Mouse (Mus musculus): ENCODE results near the gene Plod1.

Gene Plod1

DNA sequence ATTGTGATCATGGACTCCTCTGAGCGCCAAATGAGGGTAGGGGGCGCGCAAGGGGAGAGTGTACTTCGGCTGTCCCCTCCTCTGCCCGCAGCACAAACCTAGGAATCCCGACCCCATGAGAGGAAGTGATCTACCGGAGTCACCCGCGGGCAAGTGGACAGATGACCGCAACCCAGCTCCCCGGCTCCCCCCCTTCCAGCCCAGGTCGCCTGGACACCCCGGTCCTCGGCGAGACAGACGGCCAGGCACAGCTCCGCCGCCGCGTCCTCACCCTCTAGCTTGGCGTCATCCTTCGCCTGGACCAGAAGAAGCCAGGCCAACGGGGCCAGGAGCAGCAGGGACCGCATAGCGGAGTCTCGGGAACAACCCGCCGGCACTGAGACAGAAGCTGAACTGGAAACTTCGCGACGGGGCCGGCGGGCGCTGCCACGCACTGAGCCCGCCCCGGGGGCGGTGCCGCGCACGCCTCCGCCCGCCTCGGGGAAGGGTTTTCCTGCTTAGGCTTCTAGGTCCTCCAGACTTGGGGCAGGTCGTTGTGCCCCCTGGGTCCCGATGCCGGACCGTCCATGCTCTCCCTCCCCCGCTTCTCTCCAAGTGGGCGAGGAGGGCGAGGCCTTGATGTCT, at the start of gene Plod1:
Gene Plod1 (minus strand): TSS at position 437 of the 624 bp plus-strand sequence.
- DNase-seq (ENCODE audit: low read depth, low spot score): peak; percentile 78

GRCm38 (mm10) chr4:147985205-147986132, 48.9 kb upstream of the Plod1 start, which contains the start of gene Nppb:
TSS of gene Nppb (plus strand) at chr4:147985788.
- peak; percentile 94 for DNase-seq (ENCODE audit: low read depth, low spot score)

DNA sequence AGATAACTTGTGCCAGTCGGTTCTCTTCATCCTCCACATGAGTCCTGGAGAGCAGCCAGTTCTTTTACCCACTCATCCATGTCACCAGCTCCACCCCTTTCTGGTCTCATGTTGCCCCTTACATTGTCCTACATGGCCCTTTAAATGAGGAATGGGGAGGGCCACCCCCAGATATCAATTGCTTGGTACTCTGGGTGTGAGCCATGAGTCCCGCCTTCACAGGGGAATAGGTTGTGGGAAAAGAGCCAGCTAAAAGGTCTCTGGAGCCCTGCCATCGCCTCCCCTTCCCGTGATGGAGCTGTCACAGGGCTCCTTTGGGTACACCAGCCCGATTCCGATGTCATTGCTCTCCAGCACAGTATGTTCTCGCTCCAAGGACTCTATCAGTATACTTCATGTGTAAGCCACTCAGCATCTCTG, 42.9 kb upstream of the Plod1 start:
- no peak for DNase-seq (ENCODE audit: low read depth, low spot score)

- DNase-seq (ENCODE audit: low read depth, low spot score): no peak
Measured at GRCm38 (mm10) chr4:147978391-147978790, 41.8 kb upstream of the Plod1 start.

DNA sequence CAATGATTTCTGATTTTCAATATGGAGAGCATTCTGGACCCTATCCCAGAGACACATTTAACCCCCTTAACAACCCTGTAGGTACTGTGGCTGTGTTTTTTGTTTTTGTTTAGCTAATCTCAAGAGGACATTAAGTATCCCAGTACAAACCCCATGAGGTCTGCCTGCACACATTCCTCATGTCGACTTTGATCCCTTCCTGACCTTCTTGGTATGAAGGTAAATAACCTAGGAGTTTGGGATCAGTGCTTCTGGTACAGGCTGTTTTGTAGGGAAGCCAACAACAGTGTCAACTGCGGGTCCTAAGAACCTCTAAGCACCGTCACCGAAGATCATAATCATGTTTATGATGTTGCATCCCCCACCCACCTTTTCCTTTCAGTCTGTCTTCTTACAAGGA, 41.2 kb upstream of the Plod1 start:
- no peak for DNase-seq (ENCODE audit: low read depth, low spot score)

DNA sequence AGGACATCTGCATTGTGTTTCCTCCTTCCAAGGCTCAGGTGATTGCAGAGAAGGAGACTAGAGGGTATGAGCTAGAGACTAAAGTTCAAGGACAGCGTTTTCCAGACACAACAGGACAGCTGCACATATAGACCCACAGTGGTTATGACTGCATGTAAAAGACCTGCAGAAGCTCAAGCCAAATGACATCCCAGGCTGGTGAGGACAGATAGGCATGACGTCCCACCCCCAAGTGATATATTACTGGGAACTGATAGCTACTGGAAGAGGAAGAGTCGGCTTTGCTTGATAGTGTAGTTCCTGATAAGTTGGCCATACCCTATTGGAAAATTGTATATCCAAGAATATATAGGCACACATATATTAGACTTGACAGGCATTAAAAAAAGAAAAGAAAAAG, 39.7 kb upstream of the Plod1 start:
- no peak for DNase-seq (ENCODE audit: low read depth, low spot score)

- no peak for DNase-seq (ENCODE audit: low read depth, low spot score)
Measured at GRCm38 (mm10) chr4:147969337-147969736, 32.8 kb upstream of the Plod1 start.

GRCm38 (mm10) chr4:147968816-147969215, 32.2 kb upstream of the Plod1 start:
- no peak for DNase-seq (ENCODE audit: low read depth, low spot score)

- no peak for DNase-seq (ENCODE audit: low read depth, low spot score)
Measured at GRCm38 (mm10) chr4:147965712-147966111, 29.1 kb upstream of the Plod1 start.

GRCm38 (mm10) chr4:147963623-147964022, 27.1 kb upstream of the Plod1 start:
- DNase-seq (ENCODE audit: low read depth, low spot score): no peak

- DNase-seq (ENCODE audit: low read depth, low spot score): peak; percentile 44
Measured at GRCm38 (mm10) chr4:147962781-147963180, 26.2 kb upstream of the Plod1 start.

- peak; percentile 91 for DNase-seq (ENCODE audit: low read depth, low spot score)
Measured at GRCm38 (mm10) chr4:147959881-147960831, 23.6 kb upstream of the Plod1 start.

- DNase-seq (ENCODE audit: low read depth, low spot score): peak; percentile 67
Measured at GRCm38 (mm10) chr4:147957141-147957540, 20.6 kb upstream of the Plod1 start.

GRCm38 (mm10) chr4:147953590-147953989, 17.0 kb upstream of the Plod1 start:
- DNase-seq (ENCODE audit: low read depth, low spot score): peak; percentile 82

DNA sequence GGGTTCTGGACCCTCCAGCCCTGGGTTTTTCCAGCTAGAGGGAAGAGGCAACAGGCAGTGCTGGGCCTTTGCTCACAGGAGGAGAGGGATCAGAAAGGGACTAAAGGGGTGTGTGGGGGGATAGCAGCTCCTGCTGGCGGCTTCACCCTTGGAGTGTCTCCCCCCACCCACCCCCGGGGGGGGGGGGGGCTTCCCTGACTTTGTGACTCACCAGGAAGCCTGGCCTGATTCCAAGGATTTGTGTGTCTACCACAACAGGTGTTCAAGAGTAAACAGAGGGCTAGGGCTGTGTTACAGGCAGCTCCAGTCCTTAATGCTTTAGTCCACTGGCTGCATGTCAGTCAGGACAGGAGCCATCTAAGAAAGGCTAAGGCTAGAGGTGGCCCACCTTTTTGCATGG, 10.9 kb upstream of the Plod1 start:
- no peak for DNase-seq (ENCODE audit: low read depth, low spot score)

- peak; percentile 71 for DNase-seq (ENCODE audit: low read depth, low spot score)
Measured at GRCm38 (mm10) chr4:147943005-147943404, 6.4 kb upstream of the Plod1 start.

DNA sequence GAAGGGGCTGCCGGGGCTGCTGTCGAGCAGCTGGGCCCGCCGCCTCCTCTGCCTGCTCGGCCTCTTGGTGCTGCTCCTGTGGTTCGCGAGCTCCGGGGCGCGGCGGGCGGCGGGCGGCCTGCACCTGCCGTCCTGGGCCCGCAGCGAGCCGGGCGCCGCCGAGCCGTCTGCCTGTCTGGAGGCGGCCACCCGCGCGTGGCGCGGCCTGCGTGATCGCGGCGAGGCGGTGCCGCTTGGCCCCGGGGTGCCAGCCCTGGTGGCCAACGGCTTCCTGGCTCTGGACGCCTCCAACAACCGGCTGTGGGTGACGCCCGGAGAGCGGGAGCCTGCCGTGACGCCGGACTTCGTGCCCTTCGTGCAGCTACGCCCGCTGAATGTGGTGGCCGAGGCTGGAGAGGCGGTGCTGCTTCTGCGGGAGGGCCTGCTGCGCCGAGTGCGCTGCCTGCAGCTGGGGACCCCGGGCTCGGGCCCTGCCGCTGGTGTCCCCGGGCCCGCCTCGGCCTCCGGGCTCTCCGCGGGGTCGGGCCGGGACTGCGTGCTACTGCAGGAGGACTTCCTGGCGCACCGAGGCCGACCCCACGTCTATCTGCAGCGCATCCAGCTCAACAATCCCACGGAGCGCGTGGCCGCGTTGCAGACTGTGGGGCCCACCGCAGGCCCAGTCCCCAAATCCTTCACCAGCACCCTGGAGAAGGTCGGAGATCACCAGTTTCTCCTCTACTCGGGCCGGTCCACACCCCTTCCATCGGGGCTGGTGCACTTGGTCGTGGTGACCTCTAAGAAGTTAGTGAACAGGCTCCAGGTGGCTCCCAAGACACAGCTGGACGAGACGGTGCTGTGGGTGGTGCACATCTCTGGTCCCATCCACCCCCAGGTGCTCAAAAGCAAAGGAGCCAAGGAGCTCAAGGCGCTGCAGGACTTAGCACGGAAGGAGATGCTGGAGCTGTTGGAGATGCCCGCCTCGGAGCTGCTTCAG, 4.8 kb upstream of the Plod1 start:
- peak; percentile 42 for DNase-seq (ENCODE audit: low read depth, low spot score)

DNA sequence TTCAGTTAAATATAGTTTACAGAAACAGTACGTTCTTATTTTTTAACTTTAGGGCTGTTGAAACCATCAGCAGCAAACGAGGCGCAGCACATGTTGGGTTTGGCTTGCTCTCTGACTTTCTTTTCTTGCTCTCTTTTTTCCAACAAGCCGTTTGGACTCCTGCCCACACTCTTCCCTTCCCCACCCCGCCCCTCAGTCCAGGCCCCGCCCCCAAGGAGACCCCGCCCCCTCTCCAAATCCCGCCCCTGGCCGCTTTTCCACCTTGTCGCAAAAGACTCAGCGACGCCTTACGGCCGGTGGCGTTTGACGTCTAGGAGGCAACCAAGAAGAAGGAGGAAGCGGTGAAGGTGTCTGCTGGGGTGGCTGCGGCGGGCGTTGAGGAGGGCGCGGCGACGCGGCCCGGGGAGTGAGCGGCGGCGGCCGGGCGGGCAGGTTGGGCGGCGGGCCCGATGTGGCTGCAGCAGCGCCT, 4.0 kb upstream of the Plod1 start, which contains the start of gene 2510039O18Rik:
Gene 2510039O18Rik (plus strand): TSS at position 320 of the 469 bp plus-strand sequence.
- DNase-seq (ENCODE audit: low read depth, low spot score): peak; percentile 93

GRCm38 (mm10) chr4:147940111-147940510, 3.5 kb upstream of the Plod1 start:
- no peak for DNase-seq (ENCODE audit: low read depth, low spot score)
